Mouse (Mus musculus) forebrain, embryonic 16.5 days (tissue): ENCODE measurements around the gene Zcchc18. TPM values are rescaled to one million over a fixed set of nuclear protein-coding genes. Genes with fewer than 3 reads are reported as not detected.
"Not testable (repeated sequence)": the region's sequence is repeated elsewhere in the genome, so short reads cannot be mapped to it uniquely, and the experiment has no call there.

Source experiments
- ATAC-seq: fragments of 200-750 bp; cut with Nextera tagmentation; 2 replicates; pipeline ENCODE4 v1.8.0; 2017; ENCODE audit warnings: mild to moderate bottlenecking, moderate library complexity
- H3K27ac ChIP-seq: fragments of 300-500 bp; sonication (generic); 2 replicates; pipeline ENCODE4 v1.5.1; 2014; ENCODE audit warnings: low read length, control low read depth
- H3K27me3 ChIP-seq: fragments of 300-500 bp; sonication (generic); replicated peaks from 2 replicates; pipeline ENCODE4 v1.6.1; 2014; ENCODE audit warnings: low read length; ENCODE audit not compliant: control insufficient read depth, insufficient read depth
- H3K36me3 ChIP-seq: fragments of 300-500 bp; sonication (generic); 2 replicates; pipeline ENCODE4 v1.6.1; 2014; ENCODE audit not compliant: control insufficient read depth, insufficient read depth
- H3K4me1 ChIP-seq: fragments of 300-500 bp; sonication (generic); replicated peaks from 2 replicates; pipeline ENCODE4 v1.6.1; 2014; ENCODE audit warnings: low read length; ENCODE audit not compliant: control insufficient read depth, insufficient read depth
- H3K4me2 ChIP-seq: fragments of 300-500 bp; sonication (generic); 2 replicates; pipeline ENCODE4 v1.6.1; 2014; ENCODE audit warnings: mild to moderate bottlenecking, low read length, control low read depth
- H3K4me3 ChIP-seq: fragments of 300-500 bp; sonication (generic); replicated peaks from 2 replicates; pipeline ENCODE4 v1.5.1; 2014; ENCODE audit warnings: mild to moderate bottlenecking, low read length, control low read depth
- H3K9ac ChIP-seq: fragments of 300-500 bp; sonication (generic); replicated peaks from 2 replicates; pipeline ENCODE4 v1.6.1; 2014; ENCODE audit warnings: low read depth, low read length, control low read depth
- H3K9me3 ChIP-seq: fragments of 300-500 bp; sonication (generic); 2 replicates; pipeline ENCODE4 v1.6.1; 2016; ENCODE audit warnings: low read length; ENCODE audit not compliant: control insufficient read depth
- WGBS: fragments of 180-500 bp; shearing (Covaris S2); extraction: QIAGEN DNeasy Blood & Tissue Kit; methylation state at CpG from one replicate; pipeline ENCODE4 v1.1.7; 2014; 5-methylcytosine and 5-hydroxymethylcytosine counted together
- polyA plus RNA-seq: library from polyadenylated mRNA; unstranded; fragments of >200 nt; fragmentation: Nextera tagmentation; extraction: Ambion mirVana; gene quantifications from 2 replicates; pipeline ENCODE4 v1.2.1, GENCODE M21; 2015

The Zcchc18 gene
- 315 and 386 TPM in 2 replicates for polyA plus RNA-seq

- no peaks in the 10 kb centered on the region for H3K36me3 ChIP-seq
- peak within 1 kb of the TSS; percentile 73 for H3K9ac ChIP-seq
- H3K4me1 ChIP-seq, result peaks cover 14% of the 10 kb centered on the region
- ATAC-seq, result peak; percentile 99
- peak within 1 kb of the TSS; percentile 92 for H3K27ac ChIP-seq
- H3K27me3 ChIP-seq, result no peaks in the 10 kb centered on the region
- WGBS, result 20% methylated on average over 26 of the region's 26 CpGs
- peak within 1 kb of the TSS; percentile 60 for H3K4me2 ChIP-seq
- no peaks in the 10 kb centered on the region for H3K9me3 ChIP-seq
- peak within 1 kb of the TSS; percentile 63 for H3K4me3 ChIP-seq
Observed at GRCm38 (mm10) chrX:136992978-136993547, at the start of gene Zcchc18. Zcchc18 (plus strand) TSS chrX:136993155.

- peak; percentile 100 for ATAC-seq
- not testable (repeated sequence) for H3K36me3 ChIP-seq, H3K27me3 ChIP-seq, H3K4me1 ChIP-seq, H3K27ac ChIP-seq, H3K9me3 ChIP-seq
- peak overlapping the region; percentile 45; the same call in 1 of the 2 replicates for H3K9ac ChIP-seq
- WGBS, result 26% methylated on average over 13 of the region's 13 CpGs
- H3K4me2 ChIP-seq, result peak overlapping the region; percentile 46
- peak overlapping the region; percentile 49 for H3K4me3 ChIP-seq
Observed at GRCm38 (mm10) chrX:136957583-136958279, 35.2 kb upstream of the Zcchc18 start.

- WGBS, result 55% methylated on average over 5 of the region's 5 CpGs
- peak overlapping the region; percentile 44 for H3K4me2 ChIP-seq
- H3K4me1 ChIP-seq, H3K9ac ChIP-seq, H3K36me3 ChIP-seq, H3K27me3 ChIP-seq, H3K9me3 ChIP-seq, H3K27ac ChIP-seq: not testable (repeated sequence)
- peak; percentile 18; the same call in 1 of the 2 replicates for ATAC-seq
- H3K4me3 ChIP-seq, result peak overlapping the region; percentile 49
Observed at GRCm38 (mm10) chrX:136958300-136958699, 34.7 kb upstream of the Zcchc18 start.

GRCm38 (mm10) chrX:136959688-136960087 is 33.3 kb upstream of the Zcchc18 start:
- no peak overlapping the region for H3K4me2 ChIP-seq
- no peak for ATAC-seq
- H3K4me3 ChIP-seq, result no peak overlapping the region
- H3K36me3 ChIP-seq, result no peaks in the 10 kb centered on the region
- no peak overlapping the region for H3K27ac ChIP-seq
- H3K9ac ChIP-seq, result no peak overlapping the region
- no peaks in the 10 kb centered on the region for H3K4me1 ChIP-seq
- 17% methylated on average over 2 of the region's 2 CpGs for WGBS
- H3K27me3 ChIP-seq, result no peaks in the 10 kb centered on the region
- H3K9me3 ChIP-seq, result no peaks in the 10 kb centered on the region

DNA sequence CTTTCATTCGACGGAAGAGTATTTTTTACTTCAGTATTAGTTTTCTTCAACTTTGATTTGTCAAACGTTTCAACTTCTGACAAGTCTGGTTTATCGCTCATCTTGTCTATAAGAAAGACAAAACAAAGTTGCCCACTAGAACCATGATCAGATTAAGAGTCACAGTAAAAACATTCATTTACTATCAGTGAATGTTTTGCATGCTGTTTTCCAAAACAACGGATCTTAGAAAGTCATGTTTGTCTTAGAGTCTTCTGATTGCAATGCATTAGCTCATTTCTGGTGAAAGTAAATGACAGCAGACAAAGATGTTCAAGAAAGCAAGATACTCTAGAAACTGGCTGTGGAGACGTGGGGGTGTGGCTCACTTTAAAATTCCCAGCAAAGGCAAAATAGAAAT is 17.6 kb upstream of the Zcchc18 start, which contains the start of gene Tmsb15b2:
Tmsb15b2 (minus strand) TSS at position 101 of the 400 bp plus-strand sequence.
- WGBS, result 88% methylated on average over 6 of the region's 6 CpGs
- not testable (repeated sequence) for H3K4me1 ChIP-seq, H3K36me3 ChIP-seq, ATAC-seq, H3K27me3 ChIP-seq, H3K27ac ChIP-seq, H3K9me3 ChIP-seq
- H3K4me3 ChIP-seq, result peak within 1 kb of the TSS; percentile 52
- peak within 1 kb of the TSS; percentile 61 for H3K9ac ChIP-seq
- H3K4me2 ChIP-seq, result peak within 1 kb of the TSS; percentile 60

DNA sequence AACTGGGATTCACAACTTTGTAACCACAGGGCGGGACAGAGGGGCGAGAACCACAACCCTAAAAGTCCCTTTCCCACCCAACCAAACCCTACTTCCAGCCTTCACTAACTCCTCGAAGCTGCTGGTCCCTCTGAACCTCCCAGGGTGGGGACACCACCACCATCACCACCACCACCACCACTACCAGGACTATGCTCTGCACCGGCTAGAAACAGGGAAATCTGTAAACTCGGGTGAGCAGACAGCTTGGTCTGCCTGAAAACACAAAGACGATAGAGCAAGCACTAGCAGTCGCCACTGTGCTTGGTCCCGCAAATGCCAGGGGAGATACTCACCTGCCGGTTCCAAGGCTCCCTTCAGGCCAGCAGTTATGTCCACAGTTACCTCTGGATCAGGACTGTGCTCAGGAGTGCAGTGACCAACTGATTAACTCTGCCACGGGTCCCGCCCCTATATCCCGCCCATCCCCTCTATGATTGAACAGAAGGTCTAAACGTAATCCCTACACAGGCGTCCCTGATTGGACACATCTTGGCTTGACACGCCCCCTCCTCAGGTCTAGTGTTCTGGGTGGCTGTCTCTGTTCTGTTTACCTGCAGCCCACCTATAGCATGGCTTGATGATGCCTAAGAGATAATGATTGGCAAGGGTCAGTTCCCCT is 16.4 kb upstream of the Zcchc18 start, which contains the start of the genes Tmsb15l and Tmsb15b1:
Tmsb15l (minus strand) TSS at position 446 of the 661 bp plus-strand sequence.
Tmsb15b1 (minus strand) TSS at position 451 of the 661 bp plus-strand sequence.
- no peaks in the 10 kb centered on the region for H3K4me1 ChIP-seq
- peak within 1 kb of the TSS; percentile 61 for H3K9ac ChIP-seq
- peak within 1 kb of the TSS; percentile 60 for H3K4me2 ChIP-seq
- H3K27me3 ChIP-seq, result no peaks in the 10 kb centered on the region
- H3K36me3 ChIP-seq, result no peaks in the 10 kb centered on the region
- H3K4me3 ChIP-seq, result peak within 1 kb of the TSS; percentile 52
- WGBS, result 26% methylated on average over 15 of the region's 15 CpGs
- H3K27ac ChIP-seq, result no peak within 1 kb of the TSS
- peak; percentile 100 for ATAC-seq
- H3K9me3 ChIP-seq, result no peaks in the 10 kb centered on the region

DNA sequence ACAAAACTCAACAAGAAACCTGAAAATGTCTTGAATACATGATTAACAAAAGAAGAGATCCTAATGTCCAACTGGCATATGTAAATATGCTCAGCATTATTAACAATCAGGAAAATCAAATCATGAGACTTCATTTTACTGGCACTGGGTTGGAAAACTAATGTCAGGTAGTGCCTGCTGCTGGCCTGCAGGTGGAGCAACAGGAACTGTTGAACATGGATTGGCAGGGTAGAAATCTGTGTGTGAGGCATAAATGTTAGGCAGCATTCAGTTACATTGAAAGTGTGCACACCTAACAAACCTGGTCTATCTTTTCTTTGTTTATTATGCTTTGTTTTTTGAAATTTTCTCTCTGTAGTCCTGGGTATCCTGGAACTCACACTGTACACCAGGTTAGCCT is 14.3 kb upstream of the Zcchc18 start:
- Histone ChIP-seq H3K9ac (no peak overlapping the region), H3K27ac (no peak overlapping the region), H3K4me1 (no peaks in the 10 kb centered on the region), H3K36me3 (no peaks in the 10 kb centered on the region), H3K4me2 (no peak overlapping the region), H3K4me3 (no peak overlapping the region), H3K9me3 (no peaks in the 10 kb centered on the region), H3K27me3 (no peaks in the 10 kb centered on the region)
- no peak for ATAC-seq

GRCm38 (mm10) chrX:136986039-136986438 is 6.9 kb upstream of the Zcchc18 start:
- H3K27me3 ChIP-seq, result no peaks in the 10 kb centered on the region
- no peak overlapping the region for H3K27ac ChIP-seq
- H3K36me3 ChIP-seq, result no peaks in the 10 kb centered on the region
- H3K9me3 ChIP-seq, result no peaks in the 10 kb centered on the region
- no peak overlapping the region for H3K9ac ChIP-seq
- no peak overlapping the region for H3K4me3 ChIP-seq
- H3K4me2 ChIP-seq, result no peak overlapping the region
- no peak for ATAC-seq
- H3K4me1 ChIP-seq, result no peaks in the 10 kb centered on the region

DNA sequence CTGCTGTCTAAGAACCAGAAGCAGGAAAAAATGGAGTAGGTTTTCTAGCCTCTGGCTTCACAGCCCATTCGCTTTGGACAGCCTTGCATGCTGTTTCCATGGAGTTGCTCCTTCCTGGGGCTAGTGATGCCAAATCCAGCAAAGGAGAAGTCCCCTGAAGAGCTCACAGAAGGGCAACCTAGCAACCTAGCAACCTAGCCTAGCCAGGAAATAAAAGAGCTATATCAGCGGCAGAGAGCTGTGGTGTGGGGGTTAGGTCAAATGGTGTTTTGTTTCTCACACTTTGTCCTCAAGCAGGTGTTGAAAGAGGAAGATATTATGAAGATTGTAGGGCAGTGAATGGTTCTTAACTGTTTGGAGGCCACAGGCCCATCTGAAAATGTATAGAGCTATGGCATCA is 1.7 kb upstream of the Zcchc18 start:
- Histone ChIP-seq H3K36me3 (no peaks in the 10 kb centered on the region), H3K9ac (no peak overlapping the region), H3K27me3 (no peaks in the 10 kb centered on the region), H3K27ac (no peak overlapping the region), H3K4me1 (peaks cover 14% of the 10 kb centered on the region), H3K4me2 (no peak overlapping the region; the same call in 1 of the 2 replicates), H3K9me3 (no peaks in the 10 kb centered on the region), H3K4me3 (no peak overlapping the region)
- no peak for ATAC-seq
- WGBS, result 63% methylated on average over 2 of the region's 2 CpGs
